Mouse (Mus musculus): Measurements from ENCODE around the gene Zfp553.
"Not testable (repeated sequence)": the region's sequence is repeated elsewhere in the genome, so short reads cannot be mapped to it uniquely, and the experiment has no call there.

The Zfp553 gene

DNA sequence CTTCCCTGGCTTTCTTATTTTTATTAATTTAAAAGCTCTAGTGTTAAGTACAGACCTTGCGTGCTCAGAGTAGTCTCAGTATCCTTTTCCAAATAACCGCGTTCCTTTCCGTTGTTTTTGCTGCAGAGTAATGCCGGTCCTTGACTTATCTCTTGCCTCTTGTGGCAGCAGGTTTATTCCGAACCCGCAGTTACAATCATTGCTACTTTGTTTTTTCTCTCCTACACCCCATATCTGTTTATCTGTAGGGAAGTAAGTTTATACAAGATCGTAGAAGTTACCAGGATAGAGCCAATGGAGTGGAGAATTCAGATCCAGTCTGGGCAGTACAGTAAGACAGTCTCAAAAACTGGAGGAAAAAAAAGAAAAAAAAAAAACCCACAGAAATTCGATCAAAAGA lies 904 bp downstream of the Zfp553 start:
- no peak for DNase-seq

DNA sequence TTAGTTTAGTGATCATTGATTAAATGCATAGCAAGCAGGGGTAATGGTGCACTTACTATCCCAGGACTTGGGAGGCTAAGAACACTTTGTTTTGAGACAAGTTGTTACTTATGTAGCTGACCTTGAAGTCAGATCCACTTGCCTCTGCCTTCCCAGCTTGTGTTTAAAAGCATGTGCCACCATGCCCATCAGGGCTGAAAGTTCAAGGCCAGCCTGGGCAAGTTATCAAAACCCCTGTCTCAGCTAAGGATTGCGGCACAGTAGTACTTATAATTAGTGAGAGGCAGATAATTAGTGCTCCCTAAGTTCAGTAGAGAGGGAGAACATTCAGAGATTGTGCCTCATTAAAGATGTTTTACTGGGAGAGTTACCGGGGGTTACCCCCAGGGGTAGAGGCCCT lies 1.9 kb downstream of the Zfp553 start:
- no peak for DNase-seq

DNA sequence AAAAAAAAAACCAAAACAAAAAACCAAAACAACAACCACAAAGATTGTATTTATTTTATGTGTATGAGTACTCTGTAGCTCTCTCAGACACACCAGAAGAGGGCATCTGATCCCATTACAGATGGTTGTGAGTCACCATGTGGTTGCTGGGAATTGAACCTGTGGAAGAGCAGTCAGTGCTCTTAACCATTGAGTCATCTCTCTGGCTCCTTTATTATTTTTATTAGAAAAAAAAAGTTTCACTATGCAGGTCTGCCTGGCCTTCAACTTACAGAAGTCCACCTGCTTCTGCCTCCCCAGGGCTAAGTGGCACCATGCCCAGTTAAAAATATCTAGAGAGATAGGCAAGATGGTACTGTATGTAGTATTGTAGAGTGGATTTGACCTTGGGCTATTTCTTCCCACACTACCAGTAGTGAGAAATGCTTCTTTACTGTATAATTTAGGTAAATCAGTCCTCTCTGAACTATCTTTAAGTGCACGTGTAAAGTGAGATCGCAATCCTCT lies 10.6 kb downstream of the Zfp553 start:
- no peak for DNase-seq

DNA sequence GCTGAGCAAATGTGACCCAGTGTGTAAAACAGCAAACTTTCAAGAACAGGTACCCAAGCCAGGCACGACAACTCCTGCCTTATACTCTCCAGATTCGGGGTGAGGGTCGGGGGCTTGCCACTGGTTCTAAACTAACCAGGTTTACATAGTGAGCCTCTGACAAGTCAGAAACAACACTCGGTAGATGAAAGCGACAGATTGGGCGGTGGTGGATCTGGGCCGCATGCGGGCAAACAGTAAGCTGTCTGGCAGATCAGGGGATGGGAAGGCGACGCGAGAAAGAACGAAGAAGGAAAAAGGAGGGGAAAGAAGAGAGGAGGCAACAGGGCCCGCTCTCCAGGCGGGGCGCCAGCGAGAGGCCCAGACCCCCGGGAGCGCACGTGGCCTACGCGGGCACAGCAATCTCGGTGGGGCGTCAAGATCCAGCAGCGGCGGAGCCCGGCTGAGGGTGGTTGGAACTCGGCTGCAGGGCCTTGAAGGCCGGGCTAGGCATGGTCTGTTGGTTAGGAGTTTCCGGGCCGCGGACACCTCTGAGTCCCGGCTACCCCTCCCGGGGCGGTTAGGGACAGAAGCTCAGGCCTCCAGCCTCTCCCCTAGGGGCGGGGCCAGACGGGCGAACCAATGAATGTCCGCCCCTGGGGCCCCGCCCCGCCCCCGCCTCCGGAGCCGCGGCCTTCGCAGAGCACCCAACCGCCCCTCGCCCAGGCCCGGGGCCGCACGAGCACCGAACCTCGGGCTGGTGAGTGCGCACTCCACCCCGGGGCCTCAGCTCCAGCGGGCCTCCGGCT lies 11.2 kb downstream of the Zfp553 start, which contains the start of gene Zfp771:
Gene Zfp771 (plus strand): TSS at position 405 of the 788 bp plus-strand sequence.
- peak; percentile 94 for DNase-seq

DNA sequence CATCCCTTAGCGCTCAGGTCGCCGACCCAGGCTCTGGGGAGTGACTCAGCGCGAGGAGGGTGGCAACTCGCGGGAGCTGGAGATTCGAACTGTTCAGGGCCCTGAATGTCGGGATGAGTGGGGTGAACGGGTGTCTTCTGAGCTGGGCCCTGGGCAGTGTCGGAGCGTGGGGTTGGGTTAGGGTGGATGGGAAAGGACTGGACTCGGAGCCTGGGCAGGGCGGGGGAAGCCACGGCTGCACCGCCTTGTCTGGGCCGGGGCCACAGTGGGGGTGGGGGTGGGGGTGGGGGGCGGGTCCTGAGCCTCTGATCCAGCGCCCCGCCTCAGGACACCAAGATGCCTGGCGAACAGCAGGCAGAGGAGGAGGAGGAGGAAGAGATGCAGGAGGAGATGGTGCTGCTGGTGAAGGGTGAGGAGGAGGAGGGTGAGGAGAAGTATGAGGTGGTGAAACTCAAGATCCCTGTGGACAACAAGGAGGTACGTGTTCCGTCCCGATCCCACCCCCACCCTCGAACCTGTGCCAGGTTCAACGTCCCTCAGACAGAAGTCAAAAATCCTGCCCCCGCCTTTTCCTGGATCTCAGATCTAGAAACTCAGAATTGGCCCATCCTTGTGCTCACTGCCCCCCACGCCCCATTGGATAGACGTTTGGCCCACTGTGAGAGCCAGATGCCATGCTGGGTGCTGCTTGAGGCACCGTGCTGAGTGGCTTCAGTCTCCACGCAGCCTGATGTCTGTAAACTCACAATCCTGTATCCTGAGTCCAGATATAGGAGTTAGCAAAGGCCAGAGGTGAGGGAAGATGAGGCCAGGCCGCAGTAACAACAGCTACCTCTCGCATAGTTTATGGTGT lies 12.0 kb downstream of the Zfp553 start:
- DNase-seq: no peak

DNA sequence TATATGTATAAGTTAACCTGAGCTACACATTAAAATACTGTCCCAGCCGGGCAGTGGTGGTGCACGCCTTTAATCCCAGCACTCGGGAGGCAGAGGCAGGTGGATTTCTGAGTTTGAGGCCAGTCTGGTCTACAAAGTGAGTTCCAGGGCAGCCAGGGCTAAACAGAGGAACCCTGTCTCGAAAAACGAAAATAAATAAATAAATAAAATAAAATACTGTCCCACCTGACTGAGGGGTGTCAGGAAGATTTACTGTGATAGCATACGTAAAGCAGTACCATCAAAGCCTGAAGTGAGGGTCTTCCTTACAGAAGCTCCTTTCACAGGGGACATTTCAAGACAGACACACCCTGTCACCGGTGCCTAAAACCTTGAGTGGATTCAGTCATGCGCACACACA lies 17.6 kb downstream of the Zfp553 start:
- DNase-seq: not testable (repeated sequence)

DNA sequence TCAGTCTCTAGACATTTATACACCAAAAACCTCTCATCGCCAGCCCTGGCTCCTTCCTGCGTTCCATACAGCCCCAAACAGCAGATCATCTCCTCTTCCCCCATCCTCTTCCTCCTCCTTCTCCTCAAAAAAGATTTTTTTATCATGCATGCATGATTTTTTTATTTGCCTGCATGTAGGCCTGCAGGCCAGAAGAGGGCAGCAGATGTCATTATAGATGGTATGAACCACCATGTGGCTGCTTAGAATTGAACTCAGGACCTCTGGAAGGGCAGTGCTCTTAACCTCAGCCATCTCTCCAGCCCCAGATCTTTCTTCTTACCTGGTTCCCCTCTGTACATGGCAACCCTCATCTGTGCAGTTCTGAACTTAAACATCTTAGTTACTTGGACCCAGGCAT lies 19.6 kb downstream of the Zfp553 start:
- no peak for DNase-seq

DNA sequence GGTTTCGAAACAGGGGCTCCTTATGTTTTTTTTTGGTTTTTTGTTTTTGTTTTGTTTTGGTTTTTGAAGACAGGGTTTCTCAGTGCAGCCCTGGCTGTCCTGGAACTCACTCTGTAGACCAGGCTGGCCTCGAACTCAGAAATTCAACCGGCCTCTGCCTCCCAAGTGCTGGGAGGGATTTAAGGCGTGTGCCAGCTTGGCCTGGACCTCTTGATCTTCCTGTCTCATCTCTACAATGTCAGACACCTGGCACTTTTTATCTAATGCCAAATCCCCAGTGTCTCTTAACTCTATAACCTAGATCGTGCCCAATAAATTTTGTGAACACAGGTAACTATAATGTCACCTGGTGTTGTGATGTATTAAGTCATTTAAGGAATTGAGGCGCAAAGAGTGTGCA lies 20.5 kb downstream of the Zfp553 start:
- DNase-seq: no peak

DNA sequence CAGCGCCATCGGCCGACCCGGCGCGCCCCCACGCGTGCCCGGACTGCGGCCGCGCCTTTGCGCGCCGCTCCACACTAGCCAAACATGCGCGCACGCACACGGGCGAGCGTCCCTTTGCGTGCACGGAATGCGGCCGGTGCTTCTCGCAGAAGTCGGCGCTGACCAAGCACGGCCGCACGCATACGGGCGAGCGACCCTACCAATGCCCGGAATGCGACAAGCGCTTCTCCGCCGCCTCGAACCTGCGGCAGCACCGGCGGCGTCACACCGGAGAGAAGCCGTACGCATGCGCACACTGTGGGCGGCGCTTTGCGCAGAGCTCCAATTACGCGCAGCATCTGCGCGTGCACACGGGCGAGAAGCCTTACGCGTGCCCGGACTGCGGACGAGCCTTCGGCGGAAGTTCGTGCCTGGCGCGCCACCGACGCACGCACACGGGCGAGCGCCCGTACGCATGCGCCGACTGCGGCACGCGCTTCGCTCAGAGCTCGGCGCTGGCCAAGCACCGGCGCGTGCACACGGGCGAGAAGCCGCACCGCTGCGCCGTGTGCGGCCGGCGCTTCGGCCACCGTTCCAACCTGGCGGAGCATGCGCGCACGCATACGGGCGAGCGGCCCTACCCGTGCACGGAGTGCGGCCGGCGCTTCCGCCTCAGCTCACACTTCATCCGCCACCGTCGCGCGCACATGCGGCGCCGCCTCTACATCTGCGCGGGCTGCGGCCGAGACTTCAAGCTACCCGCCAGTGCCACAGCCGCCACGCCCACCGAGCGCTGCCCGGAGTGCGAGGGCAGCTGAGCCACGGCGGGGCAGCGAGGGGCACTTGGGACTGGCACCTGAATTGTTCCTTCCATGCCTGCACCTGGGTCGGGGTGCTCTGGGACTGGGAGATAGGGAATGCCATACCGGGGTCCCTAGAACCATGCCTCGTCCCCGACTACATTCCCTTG lies 21.2 kb downstream of the Zfp553 start:
- DNase-seq: peak; percentile 98

DNA sequence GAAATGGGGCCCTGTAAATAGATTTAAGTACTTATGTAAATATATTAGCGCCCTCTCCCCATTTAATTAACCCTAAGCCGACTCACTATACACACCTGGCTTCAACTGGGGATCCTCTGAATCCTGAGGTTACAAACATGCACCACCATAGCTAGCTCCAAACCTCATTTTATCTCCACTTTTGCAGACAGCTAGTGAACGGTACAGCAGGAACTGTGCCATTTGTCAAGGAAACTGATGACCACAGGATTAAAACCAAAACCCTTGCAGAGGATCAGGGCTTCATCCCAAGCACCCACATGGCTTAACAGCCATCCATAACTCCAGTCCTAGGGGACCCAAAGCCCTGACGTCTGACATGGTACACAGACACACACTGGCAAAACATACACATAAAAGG lies 22.1 kb downstream of the Zfp553 start:
- DNase-seq: no peak

DNA sequence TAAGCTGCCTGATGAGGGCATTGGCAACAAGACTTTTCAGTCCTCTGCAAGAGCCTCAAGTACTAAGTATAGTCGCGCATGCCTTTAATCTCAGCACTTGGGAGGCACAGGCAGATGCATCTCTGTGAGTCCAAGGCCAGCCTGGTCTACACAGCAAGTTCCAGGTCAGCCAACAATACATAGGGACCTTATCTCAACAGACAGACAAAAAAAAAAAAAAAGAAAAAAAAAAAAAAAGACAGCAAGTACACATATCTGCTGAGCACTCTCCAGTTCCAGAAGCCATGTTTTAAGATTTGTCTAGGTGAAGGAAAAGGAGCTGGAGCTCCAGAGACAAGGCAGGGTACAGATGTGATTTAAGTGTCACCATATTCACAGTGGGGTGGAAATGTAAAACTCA lies 23.1 kb downstream of the Zfp553 start:
- DNase-seq: no peak

DNA sequence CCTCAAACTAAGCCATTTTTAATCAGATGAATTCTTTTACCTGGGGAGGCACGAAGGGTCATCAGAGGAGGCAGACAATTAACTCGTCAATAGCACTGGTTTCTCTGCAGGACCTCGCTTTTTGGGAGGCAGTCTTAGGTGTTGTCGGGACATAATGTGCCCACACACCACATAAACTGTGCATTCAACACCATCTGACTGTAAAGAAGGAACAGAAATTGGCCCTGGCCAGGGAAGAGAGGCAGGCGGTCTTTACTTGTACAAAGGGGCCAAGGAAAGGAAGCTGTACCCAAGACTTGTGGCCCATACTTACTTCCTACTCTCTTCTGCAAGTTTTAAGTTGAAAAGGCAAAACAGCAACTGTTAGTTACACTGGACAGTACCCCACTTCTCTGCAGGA lies 23.7 kb downstream of the Zfp553 start:
- no peak for DNase-seq

DNA sequence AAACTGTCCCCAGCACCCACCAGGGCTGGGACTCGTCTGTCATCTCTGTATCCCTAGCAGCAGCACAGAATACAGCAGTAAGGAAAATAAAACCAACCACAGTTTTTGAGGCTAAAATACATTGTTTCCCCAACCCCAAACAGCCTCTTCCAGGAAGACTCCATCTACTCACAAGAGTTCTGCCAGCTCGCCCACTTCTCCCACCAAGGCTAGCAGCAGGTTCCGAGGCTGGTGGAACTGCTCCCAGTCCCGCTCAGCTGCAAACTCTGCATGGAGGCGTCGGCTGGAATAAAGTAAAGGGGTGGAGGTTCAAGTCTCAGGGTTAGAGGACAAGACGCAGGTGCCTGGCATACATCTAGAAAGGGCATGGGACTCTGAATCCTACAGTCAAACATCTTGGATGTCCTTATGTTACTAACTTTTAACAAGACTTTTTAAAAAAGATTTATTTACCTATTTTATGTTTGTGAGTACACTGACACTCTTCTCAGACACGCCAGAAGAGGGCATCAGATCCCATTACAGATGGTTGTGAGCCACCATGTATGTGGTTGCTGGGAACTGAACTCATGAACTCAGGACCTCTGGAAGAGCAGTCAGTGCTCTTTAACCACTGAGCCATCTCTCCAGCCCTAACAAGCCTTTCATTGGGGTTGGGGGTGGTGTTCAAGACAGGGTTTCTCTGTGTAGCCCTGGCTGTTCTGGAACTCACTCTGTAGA lies 26.5 kb downstream of the Zfp553 start:
- no peak for DNase-seq

DNA sequence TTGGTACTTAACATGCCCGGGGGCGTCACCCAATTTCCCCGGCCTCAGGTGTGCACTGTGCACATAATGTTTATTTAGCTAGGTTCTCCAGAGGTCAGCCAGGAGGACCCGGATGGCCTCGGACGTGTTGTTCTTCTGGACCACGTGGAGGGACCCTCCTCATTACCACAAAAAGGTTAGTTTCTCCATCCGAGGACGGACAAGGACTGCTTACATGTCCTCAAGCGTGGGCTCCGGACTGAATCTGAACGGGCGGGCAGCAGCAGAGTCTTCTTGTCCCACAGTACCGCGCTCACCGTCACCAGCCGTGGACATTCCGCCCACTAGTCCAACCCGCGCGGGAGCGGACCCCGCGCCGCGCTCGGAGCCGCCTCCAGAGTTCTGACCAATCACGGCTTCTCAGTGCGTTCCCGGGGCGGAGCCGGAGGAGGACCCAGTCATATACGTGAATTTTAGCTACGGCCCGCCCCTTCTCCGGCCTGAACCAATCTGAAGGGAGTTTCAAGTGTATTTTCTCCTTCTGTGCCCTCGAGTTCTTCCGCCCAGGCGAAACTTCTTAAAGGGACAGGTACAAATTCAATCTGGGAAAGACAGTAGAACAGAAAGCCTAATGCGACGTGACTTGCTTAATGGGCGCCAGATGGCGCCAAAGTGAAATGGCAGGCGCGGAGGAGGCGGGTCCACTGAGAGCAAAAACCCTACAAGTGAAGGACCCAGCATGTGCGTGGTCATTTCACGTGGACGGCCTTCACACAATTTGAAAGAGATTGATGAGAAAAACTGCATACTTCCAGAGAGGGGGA lies 27.6 kb downstream of the Zfp553 start, which contains the start of gene Dctpp1:
Gene Dctpp1 (minus strand): TSS at position 401 of the 803 bp plus-strand sequence.
- peak; percentile 91 for DNase-seq

DNA sequence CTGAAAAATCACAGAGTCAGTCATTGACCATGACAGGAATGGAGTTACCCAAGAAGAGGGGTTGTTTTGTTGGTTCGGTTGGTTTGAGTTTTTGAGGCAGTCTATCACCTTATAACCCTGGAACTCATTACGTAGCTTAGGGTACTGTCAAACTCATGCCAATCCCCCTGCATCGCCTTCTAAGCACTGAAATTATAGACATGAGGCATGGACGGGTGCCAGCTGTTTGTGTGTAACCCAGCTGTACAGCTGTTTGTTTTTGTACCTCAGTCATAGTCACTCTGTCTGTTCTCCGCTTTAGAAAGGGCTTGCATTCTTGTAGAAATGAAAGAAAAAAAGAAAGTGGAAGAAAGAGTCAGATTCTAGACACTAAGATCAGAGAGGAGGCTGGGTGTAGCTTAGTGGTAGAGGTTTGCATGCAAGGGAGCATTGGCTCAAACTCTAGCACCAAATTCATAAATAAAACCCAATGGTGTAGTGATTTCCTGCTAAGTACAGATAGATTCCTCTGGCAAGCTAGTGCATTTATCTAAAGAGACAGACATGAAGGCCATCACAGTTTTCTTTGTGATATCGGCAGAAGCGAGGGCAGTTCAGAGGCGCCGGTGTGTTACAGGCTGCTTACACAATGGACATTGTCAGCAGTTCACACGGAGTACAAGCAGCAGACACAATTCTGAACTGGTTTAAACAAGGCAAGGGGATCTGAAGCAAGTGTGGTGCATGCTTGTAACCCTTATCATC lies 29.5 kb downstream of the Zfp553 start:
- no peak for DNase-seq

DNA sequence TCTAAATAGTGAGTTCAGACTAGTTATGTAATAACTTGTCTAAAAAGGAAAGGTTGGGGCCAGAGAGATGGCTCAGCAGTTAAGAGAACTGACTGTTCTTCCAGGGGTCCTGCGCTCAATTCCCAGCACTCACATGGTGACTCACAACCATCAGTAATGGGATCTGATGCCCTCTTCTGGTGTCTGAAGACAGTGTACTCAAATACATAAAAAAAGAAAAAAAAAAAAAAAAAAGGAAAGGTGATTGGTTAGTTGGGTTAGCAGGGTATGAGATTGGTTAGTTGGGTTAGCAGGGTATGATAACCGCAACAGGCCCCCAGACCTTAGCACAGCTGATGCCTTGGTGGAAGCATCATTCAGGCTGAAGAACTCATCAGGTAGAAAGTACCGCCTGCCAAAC lies 30.7 kb downstream of the Zfp553 start:
- no peak for DNase-seq

DNA sequence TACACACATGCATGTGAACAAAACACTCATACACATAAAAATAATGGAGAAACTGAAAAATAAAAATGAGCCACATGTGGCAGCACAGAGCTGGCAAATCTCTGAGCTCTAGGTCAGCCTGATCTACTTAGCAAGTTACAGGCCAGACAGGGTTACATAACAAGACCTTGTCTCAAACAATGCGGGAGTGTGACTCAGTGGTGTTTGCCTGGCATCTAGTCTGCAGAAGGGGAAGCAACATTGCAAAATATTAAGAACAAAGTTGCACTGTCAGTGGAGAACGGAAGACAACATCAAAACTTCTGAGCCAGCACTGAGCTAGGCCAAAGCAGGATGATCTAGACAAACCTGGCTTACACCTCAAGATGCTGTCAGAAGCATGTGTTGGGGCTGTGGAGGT lies 37.4 kb downstream of the Zfp553 start:
- no peak for DNase-seq

DNA sequence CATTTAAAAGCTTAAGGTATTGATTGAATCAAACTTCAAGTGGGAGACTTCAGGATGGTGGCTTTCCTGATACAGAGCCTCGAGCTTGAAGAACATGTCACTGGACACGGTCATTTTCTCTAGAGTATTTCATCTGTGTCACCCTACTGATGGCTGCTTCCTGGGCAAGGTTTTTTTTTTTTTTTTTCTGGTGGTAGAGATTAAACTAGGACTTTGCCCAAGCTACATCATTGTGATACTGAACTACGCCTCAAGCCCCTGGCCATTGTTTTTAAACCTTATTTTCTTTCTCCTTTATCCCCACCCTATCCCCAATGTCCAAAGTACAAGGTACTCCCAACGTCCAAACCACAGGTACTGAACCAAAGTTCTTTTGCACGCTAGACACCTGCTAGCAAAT lies 37.8 kb downstream of the Zfp553 start:
- no peak for DNase-seq

DNA sequence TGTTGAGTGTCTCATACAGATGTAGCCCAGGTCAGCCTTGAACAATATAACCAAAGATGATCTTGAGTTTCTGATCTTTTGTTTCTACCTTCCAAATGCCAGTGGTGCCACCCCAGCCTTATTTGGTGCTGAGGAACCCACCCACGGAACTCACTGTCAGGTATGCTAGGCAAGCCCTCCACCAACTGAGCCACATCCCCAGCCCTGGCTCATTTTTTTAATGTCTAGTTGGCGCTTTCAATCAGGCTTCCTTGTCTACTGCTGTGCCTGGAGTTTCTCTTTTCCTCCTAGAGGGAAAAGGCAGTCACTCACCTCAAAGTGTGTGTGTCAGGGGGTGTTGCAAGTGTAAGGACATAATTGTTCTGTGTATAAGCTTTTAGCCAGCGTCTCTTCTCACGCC lies 38.2 kb downstream of the Zfp553 start:
- no peak for DNase-seq

DNA sequence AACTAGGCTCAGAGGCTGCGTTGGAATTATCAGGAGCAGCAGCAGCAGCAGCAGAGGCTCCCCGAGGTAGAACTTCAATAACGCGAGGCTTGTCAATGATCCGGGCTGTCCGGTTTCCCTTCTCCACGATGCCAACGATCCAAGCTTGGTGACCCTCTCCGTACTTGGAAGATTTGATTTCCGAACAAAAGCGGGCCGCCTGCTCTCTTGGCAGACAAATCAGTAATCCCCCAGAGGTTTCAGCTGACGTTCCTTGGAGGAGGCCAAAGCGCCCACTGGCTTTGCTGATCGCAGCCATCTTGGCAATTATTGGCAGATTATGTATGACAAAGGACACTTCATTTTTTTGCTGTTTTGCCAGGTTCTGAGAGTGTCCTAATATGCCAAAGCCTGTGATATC lies 39.7 kb downstream of the Zfp553 start:
- no peak for DNase-seq

All from right cerebral cortex, postnatal 4 days (tissue).